Mouse (Mus musculus) MEL (cell line): ENCODE measurements around the gene Eef2k. TPM values are rescaled to one million over a fixed set of nuclear protein-coding genes. Genes with fewer than 3 reads are reported as not detected.

ENCODE experiments used
- DNase-seq: peaks from one replicate; pipeline ENCODE4 v3.0.0; 2011; ENCODE audit warnings: low read depth, low spot score
- H3K27ac ChIP-seq: 2 replicates; pipeline ENCODE4 v1.5.1; 2012; ENCODE audit warnings: low read depth, mild to moderate bottlenecking, control low read depth, low read length, moderate library complexity; ENCODE audit not compliant: control insufficient read depth
- H3K27me3 ChIP-seq, 2 experiments: fragments of 150-350 bp in 1 of 2; sonication (generic) in 1 of 2; 2 replicates each; pipeline ENCODE4 v1.6.1; 2012; ENCODE audit warnings: low read length in 2 of 2, mild to moderate bottlenecking in 2 of 2, improper control_type of control experiment in 1 of 2, moderate library complexity in 1 of 2; ENCODE audit not compliant: insufficient read depth in 2 of 2, control insufficient read depth in 1 of 2
- H3K36me3 ChIP-seq, 2 experiments: 2 replicates each; pipeline ENCODE4 v1.6.1; 2012 to 2014; ENCODE audit warnings: low read length in 2 of 2, improper control_type of control experiment in 1 of 2, inconsistent platforms in 1 of 2, mild to moderate bottlenecking in 1 of 2; ENCODE audit not compliant: insufficient read depth in 2 of 2, control insufficient read depth in 1 of 2
- H3K4me1 ChIP-seq, 2 experiments: fragments of 150-350 bp in 1 of 2; sonication (generic) in 1 of 2; 2 replicates each; pipeline ENCODE4 v1.6.1; 2012; ENCODE audit warnings: low read length in 2 of 2, improper control_type of control experiment in 1 of 2, mild to moderate bottlenecking in 1 of 2; ENCODE audit not compliant: insufficient read depth in 2 of 2, control insufficient read depth in 1 of 2
- H3K4me3 ChIP-seq, 2 experiments: fragments of 150-350 bp in 1 of 2; sonication (generic) in 1 of 2; 2 replicates each; pipeline ENCODE4 v1.5.1; 2012; ENCODE audit warnings: low read depth in 2 of 2, low read length in 2 of 2, mild to moderate bottlenecking in 2 of 2, moderate library complexity in 2 of 2, control low read depth in 1 of 2, improper control_type of control experiment in 1 of 2; ENCODE audit not compliant: control insufficient read depth in 1 of 2, insufficient read depth in 1 of 2
- H3K79me2 ChIP-seq: 2 replicates; pipeline ENCODE4 v1.6.1; 2012; ENCODE audit warnings: mild to moderate bottlenecking, low read length, moderate library complexity; ENCODE audit not compliant: control insufficient read depth, poor library complexity, insufficient read depth
- H3K9ac ChIP-seq: 2 replicates; pipeline ENCODE4 v1.6.1; 2012; ENCODE audit warnings: low read depth, mild to moderate bottlenecking, control low read depth, low read length, moderate library complexity; ENCODE audit not compliant: control insufficient read depth, poor library complexity, severe bottlenecking
- H3K9me3 ChIP-seq: fragments of 150-350 bp; sonication (generic); replicated peaks from 2 replicates; pipeline ENCODE4 v1.6.1; 2012; ENCODE audit warnings: mild to moderate bottlenecking, low read length, improper control_type of control experiment, moderate library complexity; ENCODE audit not compliant: insufficient read depth
- CHD1 ChIP-seq: IDR thresholded peaks from 2 replicates; pipeline ENCODE4 v1.6.1; 2012; ENCODE audit warnings: low read depth, mild to moderate bottlenecking, inconsistent platforms, low read length, improper control_type of control experiment
- CHD2 ChIP-seq: IDR thresholded peaks from 2 replicates; pipeline ENCODE4 v1.6.1; 2011; ENCODE audit warnings: low read length, improper control_type of control experiment
- EP300 ChIP-seq, 2 experiments: IDR thresholded peaks; 2 replicates each; pipeline ENCODE4 v1.6.1; 2011; ENCODE audit warnings: improper control_type of control experiment in 2 of 2, low read length in 2 of 2, low read depth in 1 of 2, mild to moderate bottlenecking in 1 of 2
- ETS1 ChIP-seq: IDR thresholded peaks from 2 replicates; pipeline ENCODE4 v1.6.1; 2012; ENCODE audit warnings: low read depth, mild to moderate bottlenecking, inconsistent platforms, low read length, improper control_type of control experiment, moderate library complexity
- GATA1 ChIP-seq: IDR thresholded peaks from 2 replicates; pipeline ENCODE4 v1.6.1; 2011; ENCODE audit warnings: low read depth, low read length, improper control_type of control experiment
- HCFC1 ChIP-seq: IDR thresholded peaks from 2 replicates; pipeline ENCODE4 v1.6.1; 2012; ENCODE audit warnings: low read depth, mild to moderate bottlenecking, inconsistent platforms, low read length, improper control_type of control experiment, moderate library complexity
- KAT2A ChIP-seq: conservative IDR thresholded peaks from 2 replicates; pipeline ENCODE4 v1.6.1; 2012; ENCODE audit warnings: low read depth, low read length, improper control_type of control experiment, inconsistent platforms
- MAX ChIP-seq: IDR thresholded peaks from 2 replicates; pipeline ENCODE4 v1.6.1; 2011; ENCODE audit warnings: low read length, improper control_type of control experiment
- MAZ ChIP-seq: IDR thresholded peaks from 2 replicates; pipeline ENCODE4 v1.6.1; 2012; ENCODE audit warnings: low read depth, mild to moderate bottlenecking, inconsistent platforms, low read length, improper control_type of control experiment
- MEF2A ChIP-seq: IDR thresholded peaks from 2 replicates; pipeline ENCODE4 v1.6.1; 2014; ENCODE audit warnings: low read depth, mild to moderate bottlenecking, inconsistent platforms, low read length, improper control_type of control experiment; ENCODE audit not compliant: poor library complexity, insufficient replicate concordance, severe bottlenecking; ENCODE audit errors: extremely low read depth
- MYC ChIP-seq: IDR thresholded peaks from 2 replicates; pipeline ENCODE4 v1.6.1; 2011; ENCODE audit warnings: low read depth, mild to moderate bottlenecking, low read length, improper control_type of control experiment, moderate library complexity
- RAD21 ChIP-seq: IDR thresholded peaks from 2 replicates; pipeline ENCODE4 v1.6.1; 2011; ENCODE audit warnings: mild to moderate bottlenecking, low read depth, low read length, improper control_type of control experiment
- SIN3A ChIP-seq: IDR thresholded peaks from 2 replicates; pipeline ENCODE4 v1.6.1; 2012; ENCODE audit warnings: low read length, improper control_type of control experiment, inconsistent platforms
- TAL1 ChIP-seq: IDR thresholded peaks from 2 replicates; pipeline ENCODE4 v1.6.1; 2012; ENCODE audit warnings: mild to moderate bottlenecking, inconsistent platforms, low read length, moderate library complexity, mixed read lengths
- TBP ChIP-seq: IDR thresholded peaks from 2 replicates; pipeline ENCODE4 v1.8.0; 2011; ENCODE audit warnings: low read depth, low read length, improper control_type of control experiment
- TCF12 ChIP-seq: IDR thresholded peaks from 2 replicates; pipeline ENCODE4 v1.6.1; 2014; ENCODE audit warnings: low read depth, mild to moderate bottlenecking, inconsistent platforms, low read length, improper control_type of control experiment, moderate library complexity
- USF2 ChIP-seq, 2 experiments: IDR thresholded peaks; 2 replicates each; pipeline ENCODE4 v1.6.1; 2011 to 2012; ENCODE audit warnings: improper control_type of control experiment in 2 of 2, low read length in 2 of 2, borderline replicate concordance in 1 of 2, inconsistent platforms in 1 of 2, low read depth in 1 of 2, mild to moderate bottlenecking in 1 of 2; ENCODE audit not compliant: insufficient read depth in 1 of 2
- ZKSCAN1 ChIP-seq: IDR thresholded peaks from 2 replicates; pipeline ENCODE4 v1.6.1; 2012; ENCODE audit warnings: low read depth, mild to moderate bottlenecking, inconsistent platforms, low read length, improper control_type of control experiment, moderate library complexity
- polyA plus RNA-seq, 2 experiments: library from polyadenylated mRNA; stranded (reverse) in 1 of 2; unstranded in 1 of 2; fragments of >175 nt in 1 of 2; fragments of >200 nt in 1 of 2; gene quantifications; 2 replicates each; pipeline versions ENCODE4 v1.2.1 to v1.2.4; 2012; ENCODE audit warnings: low replicate concordance in 2 of 2, low read depth in 1 of 2; ENCODE audit not compliant: insufficient read length in 2 of 2, insufficient read depth in 1 of 2, missing spikeins in 1 of 2
- total RNA-seq: library from RNA; depleted of rRNA; stranded (reverse); fragments of 300-350 nt; gene quantifications from 2 replicates; pipeline ENCODE4 v1.2.3, GENCODE M21; 2012

The Eef2k gene
- total and polyA plus RNA-seq, 3 experiments, result 56.2 to 69.2 TPM; not detected in 1

- H3K9ac ChIP-seq, result peak overlapping the region; percentile 39
- no peak overlapping the region for H3K4me3 ChIP-seq
- peaks cover 0 to 72% of the 10 kb centered on the region in 2 experiments; a peak in 2 of 4 replicates for H3K36me3 ChIP-seq
- no peak for TF ChIP-seq MEF2A
- TF ChIP-seq SIN3A, result peak; percentile 8; the same call in 1 of the 2 replicates
- TF ChIP-seq TAL1, result peak; percentile 29; the same call in 1 of the 2 replicates
- peak in 1 of 2 experiments; percentile 32; a peak in 2 of 4 replicates for TF ChIP-seq EP300 (IDR thresholded peaks at IDR 0.05; ENCODE audit: low read depth in 1 of 2, low read length in 2 of 2)
- no peak for TF ChIP-seq CHD2
- TF ChIP-seq HCFC1, result no peak
- TF ChIP-seq TCF12, result no peak
- TF ChIP-seq ETS1, result peak; percentile 23; the same call in 1 of the 2 replicates
- no peak for TF ChIP-seq MAX
- H3K27ac ChIP-seq, result peak overlapping the region; percentile 69
- no peaks in the 10 kb centered on the region for H3K9me3 ChIP-seq
- H3K79me2 ChIP-seq, result peaks cover 16% of the 10 kb centered on the region
- no peaks in the 10 kb centered on the region for H3K27me3 ChIP-seq
- peak; percentile 70 for DNase-seq
- peaks cover 46 to 63% of the 10 kb centered on the region in 2 experiments for H3K4me1 ChIP-seq
Observed at GRCm38 (mm10) chr7:120865832-120866231, 23.2 kb downstream of the Eef2k start.

GRCm38 (mm10) chr7:120866684-120867083 lies 24.1 kb downstream of the Eef2k start:
- H3K36me3 ChIP-seq, result peaks cover 0 to 68% of the 10 kb centered on the region in 2 experiments; a peak in 2 of 4 replicates
- no peak overlapping the region for H3K4me3 ChIP-seq
- TF ChIP-seq GATA1 (0 out of 2 replicates have a peak, but pooled peaks have one; percentile 9), MYC (no peak), HCFC1 (no peak), MAZ (no peak), MEF2A (no peak), TCF12 (no peak), KAT2A (no peak), CHD1 (no peak), USF2 (IDR thresholded peaks at IDR 0.05; ENCODE audit: borderline replicate concordance in 1 of 2, insufficient read depth in 1 of 2, low read depth in 1 of 2, low read length in 2 of 2) (no peak), RAD21 (no peak), SIN3A (no peak), TBP (no peak), EP300 (IDR thresholded peaks at IDR 0.05; ENCODE audit: low read depth in 1 of 2, low read length in 2 of 2) (0 out of 4 replicates have a peak, but pooled peaks of 1 of the 2 experiments have one; percentile 6), ZKSCAN1 (no peak)
- H3K4me1 ChIP-seq, result peaks cover 46 to 60% of the 10 kb centered on the region in 2 experiments
- H3K79me2 ChIP-seq, result peaks cover 16% of the 10 kb centered on the region
- no peaks in the 10 kb centered on the region for H3K9me3 ChIP-seq
- no peak overlapping the region for H3K9ac ChIP-seq
- no peaks in the 10 kb centered on the region for H3K27me3 ChIP-seq
- no peak for DNase-seq
- peak overlapping the region; percentile 69 for H3K27ac ChIP-seq
